Mouse (Mus musculus): ENCODE results near the gene Ino80d. TPM values are rescaled to one million over a fixed set of nuclear protein-coding genes. Genes with fewer than 3 reads are reported as not detected.

Gene Ino80d
- polyA plus RNA-seq, 1 experiment from 2014 or later: 15.1 TPM

GRCm38 (mm10) chr1:63107614-63108327, 6.7 kb downstream of the Ino80d start:
- H3K4me1 ChIP-seq (ENCODE audit: insufficient read depth): peaks cover 10% of the 10 kb centered on the region; the same call in 1 of the 2 replicates
- no peak overlapping the region for H3K9ac ChIP-seq
- DNase-seq (no peak), ATAC-seq (ENCODE audit: insufficient read depth) (no peak; the same call in 1 of the 2 replicates)
- H3K27ac ChIP-seq (ENCODE audit: low read depth): no peak overlapping the region; the same call in 1 of the 2 replicates
- H3K27me3 ChIP-seq (ENCODE audit: insufficient read depth, low read length): no peaks in the 10 kb centered on the region
- no peaks in the 10 kb centered on the region for H3K9me3 ChIP-seq (ENCODE audit: low read depth, low read length)
- TF ChIP-seq CTCF (IDR thresholded peaks at IDR 0.05; ENCODE audit: low read depth): no peak
- no peak overlapping the region for H3K4me3 ChIP-seq (ENCODE audit: low read depth, low read length)
- no peak overlapping the region for H3K4me2 ChIP-seq
- peaks cover 24% of the 10 kb centered on the region for H3K36me3 ChIP-seq (ENCODE audit: insufficient read depth)
- 69% methylated on average over 6 of the region's 6 CpGs for WGBS

- H3K4me3 ChIP-seq (ENCODE audit: low read depth, low read length): no peak overlapping the region
- WGBS: 77% methylated on average over 12 of the region's 12 CpGs
- TF ChIP-seq CTCF (IDR thresholded peaks at IDR 0.05; ENCODE audit: low read depth): no peak
- no peak overlapping the region for H3K27ac ChIP-seq (ENCODE audit: low read depth)
- no peaks in the 10 kb centered on the region for H3K4me1 ChIP-seq (ENCODE audit: insufficient read depth)
- ATAC-seq (ENCODE audit: insufficient read depth): no peak
- DNase-seq: no peak
- H3K9me3 ChIP-seq (ENCODE audit: low read depth, low read length): no peaks in the 10 kb centered on the region
- H3K4me2 ChIP-seq: no peak overlapping the region
- H3K36me3 ChIP-seq (ENCODE audit: insufficient read depth): peaks cover 64% of the 10 kb centered on the region
- no peak overlapping the region for H3K9ac ChIP-seq
- no peaks in the 10 kb centered on the region for H3K27me3 ChIP-seq (ENCODE audit: insufficient read depth, low read length)
Observed at GRCm38 (mm10) chr1:63102758-63103451, 11.6 kb downstream of the Ino80d start.

GRCm38 (mm10) chr1:63100196-63100595, 14.3 kb downstream of the Ino80d start:
- no peak for TF ChIP-seq CTCF (IDR thresholded peaks at IDR 0.05; ENCODE audit: low read depth)
- Histone ChIP-seq H3K4me3 (ENCODE audit: low read depth, low read length) (no peak overlapping the region), H3K27me3 (ENCODE audit: insufficient read depth, low read length) (no peaks in the 10 kb centered on the region), H3K36me3 (ENCODE audit: insufficient read depth) (peaks cover 74% of the 10 kb centered on the region), H3K9me3 (ENCODE audit: low read depth, low read length) (no peaks in the 10 kb centered on the region), H3K9ac (no peak overlapping the region), H3K4me2 (no peak overlapping the region), H3K4me1 (ENCODE audit: insufficient read depth) (no peaks in the 10 kb centered on the region), H3K27ac (ENCODE audit: low read depth) (no peak overlapping the region)
- ATAC-seq (ENCODE audit: insufficient read depth) (no peak), DNase-seq (no peak)
- 85% methylated on average over 8 of the region's 8 CpGs for WGBS

GRCm38 (mm10) chr1:63098831-63099230, 15.6 kb downstream of the Ino80d start:
- Histone ChIP-seq H3K4me1 (ENCODE audit: insufficient read depth) (no peaks in the 10 kb centered on the region), H3K4me2 (no peak overlapping the region), H3K9ac (no peak overlapping the region), H3K27me3 (ENCODE audit: insufficient read depth, low read length) (no peaks in the 10 kb centered on the region), H3K9me3 (ENCODE audit: low read depth, low read length) (no peaks in the 10 kb centered on the region), H3K36me3 (ENCODE audit: insufficient read depth) (peaks cover 77% of the 10 kb centered on the region), H3K27ac (ENCODE audit: low read depth) (no peak overlapping the region), H3K4me3 (ENCODE audit: low read depth, low read length) (no peak overlapping the region)
- DNase-seq: no peak
- WGBS: 71% methylated on average over 4 of the region's 4 CpGs
- no peak for ATAC-seq (ENCODE audit: insufficient read depth)
- no peak for TF ChIP-seq CTCF (IDR thresholded peaks at IDR 0.05; ENCODE audit: low read depth)

- TF ChIP-seq CTCF (IDR thresholded peaks at IDR 0.05; ENCODE audit: low read depth): no peak
- peaks cover 81% of the 10 kb centered on the region for H3K36me3 ChIP-seq (ENCODE audit: insufficient read depth)
- WGBS: 73% methylated on average over 5 of the region's 5 CpGs
Observed at GRCm38 (mm10) chr1:63096071-63096470, 18.4 kb downstream of the Ino80d start.

GRCm38 (mm10) chr1:63089795-63090194, 24.7 kb downstream of the Ino80d start:
- WGBS: 88% methylated on average over 5 of the region's 5 CpGs
- no peak for DNase-seq
- H3K4me3 ChIP-seq (ENCODE audit: low read depth, low read length): no peak overlapping the region
- no peak overlapping the region for H3K4me2 ChIP-seq
- H3K27ac ChIP-seq (ENCODE audit: low read depth): no peak overlapping the region
- ATAC-seq (ENCODE audit: insufficient read depth): no peak
- H3K36me3 ChIP-seq (ENCODE audit: insufficient read depth): peaks cover 89% of the 10 kb centered on the region
- H3K27me3 ChIP-seq (ENCODE audit: insufficient read depth, low read length): no peaks in the 10 kb centered on the region
- TF ChIP-seq CTCF (IDR thresholded peaks at IDR 0.05; ENCODE audit: low read depth): no peak
- no peaks in the 10 kb centered on the region for H3K9me3 ChIP-seq (ENCODE audit: low read depth, low read length)
- H3K9ac ChIP-seq: no peak overlapping the region
- no peaks in the 10 kb centered on the region for H3K4me1 ChIP-seq (ENCODE audit: insufficient read depth)

More at GRCm38 (mm10) chr1:63096071-63096470, 18.4 kb downstream of the Ino80d start:
- H3K4me1 ChIP-seq (ENCODE audit: insufficient read depth): no peaks in the 10 kb centered on the region
- H3K4me2 ChIP-seq: no peak overlapping the region
- no peak for DNase-seq
- H3K27me3 ChIP-seq (ENCODE audit: insufficient read depth, low read length): no peaks in the 10 kb centered on the region
- H3K4me3 ChIP-seq (ENCODE audit: low read depth, low read length): no peak overlapping the region
- no peak for ATAC-seq (ENCODE audit: insufficient read depth)
- H3K27ac ChIP-seq (ENCODE audit: low read depth): no peak overlapping the region
- no peak overlapping the region for H3K9ac ChIP-seq
- no peaks in the 10 kb centered on the region for H3K9me3 ChIP-seq (ENCODE audit: low read depth, low read length)

GRCm38 (mm10) chr1:63088614-63089013, 25.9 kb downstream of the Ino80d start:
- peaks cover 89% of the 10 kb centered on the region for H3K36me3 ChIP-seq (ENCODE audit: insufficient read depth)
- ATAC-seq (ENCODE audit: insufficient read depth): no peak
- 89% methylated on average over 1 of the region's 1 CpGs for WGBS

More at GRCm38 (mm10) chr1:63088614-63089013, 25.9 kb downstream of the Ino80d start:
- Histone ChIP-seq H3K4me2 (no peak overlapping the region), H3K4me1 (ENCODE audit: insufficient read depth) (no peaks in the 10 kb centered on the region), H3K9ac (no peak overlapping the region), H3K4me3 (ENCODE audit: low read depth, low read length) (no peak overlapping the region), H3K9me3 (ENCODE audit: low read depth, low read length) (no peaks in the 10 kb centered on the region), H3K27me3 (ENCODE audit: insufficient read depth, low read length) (no peaks in the 10 kb centered on the region), H3K27ac (ENCODE audit: low read depth) (no peak overlapping the region)
- no peak for DNase-seq
- TF ChIP-seq CTCF (IDR thresholded peaks at IDR 0.05; ENCODE audit: low read depth): no peak

Data from lung, embryonic 14.5 days (tissue).